ENCODE assay signal across 8 mouse cellular contexts in the genomic region with DNA sequence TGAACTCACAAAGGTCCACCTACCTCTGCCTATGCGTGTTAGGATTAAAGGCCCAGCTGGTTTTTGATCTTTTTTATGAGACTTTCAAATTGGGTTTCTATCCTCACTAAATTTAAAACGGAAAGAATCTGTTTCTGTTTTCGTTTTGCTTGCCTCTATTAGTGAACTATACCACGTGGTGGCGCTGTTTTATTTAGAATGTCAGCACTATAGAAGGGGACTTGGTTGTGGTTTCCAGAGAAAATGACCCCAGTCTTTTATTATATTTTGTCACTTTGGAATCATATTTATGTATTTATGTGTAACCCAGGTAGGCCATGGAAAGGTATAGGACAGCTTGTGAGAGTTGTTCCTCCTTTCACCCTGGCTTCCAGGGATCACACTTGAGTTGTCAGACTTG. TPM values are rescaled to one million over a fixed set of nuclear protein-coding genes. Genes with fewer than 3 reads are reported as not detected.
DNase-seq lines count a peak whose midpoint lies in the region; TF ChIP-seq lines count a peak whose summit lies in the region.

No protein-coding gene starts in this region.

- DNase-seq in heart, adult 18-20 months: peak; percentile 30 to 69
- no peak for DNase-seq in heart, embryonic 10.5 days (ENCODE audit: low spot score)
- peak; percentile 13 for DNase-seq in thymus, adult 2 months
- DNase-seq in thymus, adult 18-20 months: no peak
- DNase-seq in cerebellum, postnatal 14 days: peak; percentile 69 to 80
- peak; percentile 28 for DNase-seq in hindlimb bud, embryonic 11.5 days (ENCODE audit: extremely low spot score, low read depth, low spot score)
- peak; percentile 18 for DNase-seq in lung, adult 2 months
- DNase-seq in yolk sac, embryonic 10.5 days (ENCODE audit: low spot score): peak; percentile 33

- TF ChIP-seq CTCF in thymus, adult 2 months (IDR thresholded peaks at IDR 0.05; ENCODE audit: borderline replicate concordance, control insufficient read depth, extremely low read depth, insufficient read depth, low read length, poor library complexity): no peak
- no peak for TF ChIP-seq CTCF in lung, adult 2 months (IDR thresholded peaks at IDR 0.05; ENCODE audit: insufficient read depth, low read length)

- H3K27ac ChIP-seq in heart, embryonic 10.5 days: no peak overlapping the region
- no peak overlapping the region for H3K27ac ChIP-seq in thymus, adult 2 months (ENCODE audit: control insufficient read depth, insufficient read depth, low read length)

- H3K9me3 ChIP-seq in heart, embryonic 10.5 days: no peaks in the 10 kb centered on the region

- WGBS in heart, embryonic 10.5 days: 22% methylated on average over 5 of the region's 5 CpGs
- 17% methylated on average over 5 of the region's 5 CpGs for WGBS in thymus, adult 2 months
- WGBS in lung, adult 2 months: 17% methylated on average over 5 of the region's 5 CpGs

- H3K27me3 ChIP-seq in heart, embryonic 10.5 days (ENCODE audit: insufficient read depth, poor library complexity, severe bottlenecking): no peaks in the 10 kb centered on the region
- H3K27me3 ChIP-seq in thymus, adult 2 months (ENCODE audit: control insufficient read depth, insufficient read depth, low read length): no peaks in the 10 kb centered on the region

- H3K4me3 ChIP-seq in heart, embryonic 10.5 days: no peak overlapping the region
- no peak overlapping the region for H3K4me3 ChIP-seq in thymus, adult 2 months (ENCODE audit: control insufficient read depth, insufficient read depth, low read length)
- no peak overlapping the region for H3K4me3 ChIP-seq in lung, adult 2 months (replicated peaks; ENCODE audit: extremely low read depth, low read depth, low read length)

- H3K4me1 ChIP-seq in heart, embryonic 10.5 days: no peaks in the 10 kb centered on the region
- no peaks in the 10 kb centered on the region for H3K4me1 ChIP-seq in thymus, adult 2 months (replicated peaks; ENCODE audit: control insufficient read depth, insufficient read depth, low read length)
- H3K4me1 ChIP-seq in lung, adult 2 months (ENCODE audit: control insufficient read depth, insufficient read depth, low read length): peaks cover 3% of the 10 kb centered on the region; the same call in 1 of the 2 replicates

- H3K36me3 ChIP-seq in heart, embryonic 10.5 days: peaks cover 20% of the 10 kb centered on the region
- peaks cover 13% of the 10 kb centered on the region for H3K36me3 ChIP-seq in thymus, adult 2 months (ENCODE audit: control insufficient read depth, insufficient read depth, low read length)

- no peak for TF ChIP-seq POLR2A in thymus, adult 2 months (IDR thresholded peaks at IDR 0.05; ENCODE audit: control insufficient read depth, extremely low read depth, insufficient read depth, low read length, poor library complexity)
- TF ChIP-seq POLR2A in lung, adult 2 months (IDR thresholded peaks at IDR 0.05; ENCODE audit: borderline replicate concordance, extremely low read depth, low read depth, low read length): no peak

RNA-seq across cellular contexts. Expression of a gene that starts 44.3 kb away (rescaled TPM):
- 10 to 100 TPM; 19.4 to 20.5 TPM for total RNA-seq in heart, adult 18-20 months (2021)
- 6.0 and 8.2 TPM in 2 replicates for polyA plus RNA-seq in heart, embryonic 10.5 days (2016; fragmentation: Nextera tagmentation; extraction: Ambion mirVana)
- 5.0 and 5.6 TPM in 2 replicates for polyA plus RNA-seq in thymus, adult 2 months (2012; rRNA removed)
- polyA plus RNA-seq in lung, adult 2 months (2012; rRNA removed): 2.3 and 4.5 TPM in 2 replicates

RNA-seq across cellular contexts. Expression of a gene that starts 52.9 kb away (rescaled TPM):
- total RNA-seq in heart, adult 18-20 months (2021): 1 to 10 TPM; 4.2 to 5.1 TPM
- polyA plus RNA-seq in heart, embryonic 10.5 days (2016; fragmentation: Nextera tagmentation; extraction: Ambion mirVana): 3.4 and 4.2 TPM in 2 replicates
- polyA plus RNA-seq in thymus, adult 2 months (2012; rRNA removed): 0.62 and 2.2 TPM in 2 replicates
- 1.3 and 2.1 TPM in 2 replicates for polyA plus RNA-seq in lung, adult 2 months (2012; rRNA removed)

Comparison
In these comparisons a context has a peak if more than half of its experiments do, and no peak if none do; other contexts are left out.
1. DNase-seq: peak in heart, adult 18-20 months (2 of 2), thymus, adult 2 months (single experiment), cerebellum, postnatal 14 days (2 of 2), hindlimb bud, embryonic 11.5 days (single experiment), lung, adult 2 months (single experiment) and yolk sac, embryonic 10.5 days (single experiment); none in heart, embryonic 10.5 days (single experiment) and thymus, adult 18-20 months (0 of 2).